Mouse (Mus musculus) spleen, adult 2 months (tissue): ENCODE data around the gene Ppm1h. TPM values are rescaled to one million over a fixed set of nuclear protein-coding genes. Genes with fewer than 3 reads are reported as not detected.
"Not testable (repeated sequence)": the region's sequence is repeated elsewhere in the genome, so short reads cannot be mapped to it uniquely, and the experiment has no call there.

Source experiments
- DNase-seq, 2 experiments: peaks; one replicate each; pipeline versions ENCODE4 v3.0.0 to v3.0.0-alpha.2; 2012 to 2021; ENCODE audit warnings: low spot score in 2 of 2, low read depth in 1 of 2
- H3K27ac ChIP-seq: fragments of 200-500 bp; 2 replicates; pipeline ENCODE4 v1.5.1; 2012; ENCODE audit warnings: low read length, inconsistent platforms; ENCODE audit not compliant: insufficient read depth
- H3K27me3 ChIP-seq: fragments of 200-500 bp; 2 replicates; pipeline ENCODE4 v1.6.1; 2012; ENCODE audit warnings: mild to moderate bottlenecking, moderate library complexity, low read length, inconsistent platforms; ENCODE audit not compliant: control insufficient read depth, insufficient read depth
- H3K36me3 ChIP-seq: fragments of 200-500 bp; 2 replicates; pipeline ENCODE4 v1.6.1; 2012; ENCODE audit warnings: mild to moderate bottlenecking, low read length, inconsistent platforms; ENCODE audit not compliant: control insufficient read depth, insufficient read depth
- H3K4me1 ChIP-seq: fragments of 200-500 bp; 2 replicates; pipeline ENCODE4 v1.6.1; 2011; ENCODE audit warnings: inconsistent platforms; ENCODE audit not compliant: control insufficient read depth, insufficient read depth, insufficient read length
- H3K4me3 ChIP-seq: fragments of 200-500 bp; 2 replicates; pipeline ENCODE4 v1.5.1; 2011; ENCODE audit warnings: mild to moderate bottlenecking, inconsistent platforms; ENCODE audit not compliant: insufficient read depth, insufficient read length; ENCODE audit errors: extremely low read depth
- CTCF ChIP-seq: fragments of 200-500 bp; IDR thresholded peaks from 2 replicates; pipeline ENCODE4 v1.5.1; 2011; ENCODE audit warnings: mild to moderate bottlenecking, inconsistent platforms; ENCODE audit not compliant: insufficient read depth, insufficient read length, insufficient replicate concordance; ENCODE audit errors: extremely low read depth
- POLR2A ChIP-seq: fragments of 200-500 bp; IDR thresholded peaks from 2 replicates; pipeline ENCODE4 v1.6.1; 2011; ENCODE audit warnings: low read depth, low read length, inconsistent platforms
- WGBS: fragments of 180-500 bp; shearing (Covaris S2); methylation state at CpG from one replicate; pipeline ENCODE4 v1.1.7; 2018; 5-methylcytosine and 5-hydroxymethylcytosine counted together
- polyA plus RNA-seq: library from polyadenylated mRNA; depleted of rRNA; stranded (reverse); fragments of >200 nt; gene quantifications from 2 replicates; pipeline ENCODE4 v1.2.3, GENCODE M21; 2012

Ppm1h gene
- polyA plus RNA-seq, 1 experiment: 9.7 TPM

DNA sequence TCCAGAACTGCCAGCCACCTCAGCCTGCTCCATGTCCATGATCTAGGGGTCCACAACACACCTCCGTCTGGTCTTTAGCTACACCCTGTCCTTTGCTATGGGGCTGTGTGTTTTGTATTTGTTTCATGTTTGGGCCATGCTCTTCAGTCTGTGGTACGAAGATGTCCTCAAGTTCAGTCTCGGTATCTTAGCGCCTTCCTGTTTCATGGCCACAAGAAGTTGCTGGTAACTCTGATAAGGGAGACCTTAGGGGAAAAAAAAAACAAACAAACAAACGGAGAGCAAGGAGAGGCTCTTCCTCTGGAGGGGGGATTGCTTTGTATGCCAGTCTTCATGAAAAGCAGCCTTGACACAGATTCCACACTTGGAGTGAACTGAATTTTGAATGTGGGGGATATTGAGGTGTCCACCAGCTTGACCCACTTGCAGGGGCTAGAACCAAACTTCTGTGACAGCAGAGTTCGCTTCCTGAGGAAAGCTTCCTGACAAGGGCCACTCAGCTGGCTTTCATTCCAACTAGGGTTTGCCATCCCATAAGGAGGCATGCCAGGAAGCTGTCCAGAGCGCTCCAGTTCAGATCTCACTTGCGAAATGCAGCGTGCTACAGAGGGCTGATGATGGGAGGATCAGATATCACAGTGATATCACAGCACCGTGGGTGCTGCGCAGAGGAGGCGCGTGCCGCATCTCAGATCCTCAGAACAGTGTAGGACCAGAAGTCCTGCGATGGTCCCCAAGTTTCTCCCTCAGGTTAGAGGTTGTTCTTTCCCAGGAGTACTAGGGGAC is 254.7 kb downstream of the Ppm1h start:
- Histone ChIP-seq H3K4me3 (no peak overlapping the region), H3K4me1 (no peaks in the 10 kb centered on the region), H3K36me3 (no peaks in the 10 kb centered on the region), H3K27me3 (no peaks in the 10 kb centered on the region), H3K27ac (no peak overlapping the region)
- TF ChIP-seq POLR2A (no peak), CTCF (no peak)
- DNase-seq: no peak
- 80% methylated on average over 15 of the region's 15 CpGs for WGBS

DNA sequence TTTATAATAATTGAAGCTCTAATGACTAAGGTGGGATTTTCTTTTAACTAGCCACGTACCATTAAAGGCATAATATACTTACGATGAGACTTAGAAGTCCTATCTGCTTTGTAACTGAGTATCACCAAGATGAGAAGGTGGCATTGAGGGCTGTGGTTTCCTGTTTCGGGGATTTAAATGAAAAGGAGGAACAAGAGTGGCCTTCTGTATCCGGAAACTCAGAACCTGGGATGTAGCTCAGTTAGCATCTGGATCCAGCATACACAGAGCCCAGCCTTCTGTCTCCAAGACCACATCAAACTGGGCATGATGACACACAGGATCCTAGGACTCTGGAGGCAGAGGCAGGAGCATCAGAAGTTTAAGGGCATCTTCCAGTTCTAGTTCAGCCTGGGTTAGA is 256.8 kb downstream of the Ppm1h start:
- DNase-seq, H3K4me3 ChIP-seq, H3K4me1 ChIP-seq, H3K27me3 ChIP-seq, H3K36me3 ChIP-seq, H3K27ac ChIP-seq: not testable (repeated sequence)
- WGBS: no CpG with 5 or more reads among the region's 4 CpGs

GRCm38 (mm10) chr10:122937380-122937779 is 258.8 kb downstream of the Ppm1h start:
- no CpG with 5 or more reads among the region's 4 CpGs for WGBS
- DNase-seq, H3K4me3 ChIP-seq, H3K27me3 ChIP-seq, H3K4me1 ChIP-seq, H3K27ac ChIP-seq, H3K36me3 ChIP-seq: not testable (repeated sequence)

DNA sequence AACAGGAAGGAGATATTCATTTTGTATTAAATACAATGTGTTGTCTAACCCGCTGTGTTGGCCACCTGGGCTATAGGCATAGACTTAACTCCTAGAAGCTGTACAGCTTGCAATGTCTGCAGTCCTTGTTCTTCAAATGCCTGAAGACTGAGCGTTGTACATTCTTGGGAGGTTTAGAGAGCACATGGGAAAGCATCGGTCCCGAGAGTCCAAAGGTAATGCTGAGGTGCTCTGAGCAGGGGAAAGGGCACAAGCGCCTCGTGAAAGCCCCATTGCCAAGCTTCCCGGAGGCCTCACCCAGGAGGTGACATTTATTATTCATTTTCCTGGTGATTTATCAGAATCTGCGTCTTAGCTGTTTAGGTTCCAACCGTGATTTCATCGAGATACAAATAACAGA is 261.0 kb downstream of the Ppm1h start:
- DNase-seq: no peak
- no peak for TF ChIP-seq CTCF
- no peak for TF ChIP-seq POLR2A
- H3K4me3 ChIP-seq: no peak overlapping the region
- no peaks in the 10 kb centered on the region for H3K27me3 ChIP-seq
- no peak overlapping the region for H3K27ac ChIP-seq
- 0 out of 2 replicates have a peak, but pooled peaks cover 1% of the 10 kb centered on the region for H3K36me3 ChIP-seq
- H3K4me1 ChIP-seq: no peaks in the 10 kb centered on the region
- WGBS: 93% methylated on average over 10 of the region's 10 CpGs

GRCm38 (mm10) chr10:122942771-122943170 is 264.2 kb downstream of the Ppm1h start:
- Histone ChIP-seq H3K36me3 (0 out of 2 replicates have a peak, but pooled peaks cover 1% of the 10 kb centered on the region), H3K4me1 (no peaks in the 10 kb centered on the region), H3K27me3 (no peaks in the 10 kb centered on the region), H3K27ac (no peak overlapping the region), H3K4me3 (no peak overlapping the region)
- TF ChIP-seq CTCF: no peak
- WGBS: 89% methylated on average over 7 of the region's 7 CpGs
- DNase-seq: no peak

DNA sequence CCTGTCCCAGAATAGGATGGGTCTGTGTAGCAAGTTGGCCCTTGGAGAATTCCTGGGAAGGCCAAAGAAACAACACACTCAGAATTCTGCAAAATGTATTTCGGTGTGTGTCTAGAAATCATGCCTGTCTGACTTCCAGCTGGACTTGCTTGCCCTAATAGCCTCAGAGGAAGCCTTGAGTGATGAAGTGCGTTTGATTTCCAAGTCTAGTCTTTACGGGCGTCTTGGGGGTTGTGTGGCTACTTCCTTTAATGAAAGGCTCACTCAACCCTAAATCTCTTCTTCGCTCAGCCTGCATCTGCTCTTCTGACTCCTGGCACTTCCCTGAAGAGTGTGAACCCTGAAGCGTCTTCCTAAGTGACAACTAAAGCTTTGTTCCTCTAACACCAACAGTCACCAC is 265.3 kb downstream of the Ppm1h start:
- 0 out of 2 replicates have a peak, but pooled peaks cover 1% of the 10 kb centered on the region for H3K36me3 ChIP-seq
- no peak overlapping the region for H3K4me3 ChIP-seq
- DNase-seq: no peak
- H3K27ac ChIP-seq: no peak overlapping the region
- H3K4me1 ChIP-seq: no peaks in the 10 kb centered on the region
- H3K27me3 ChIP-seq: no peaks in the 10 kb centered on the region
- TF ChIP-seq POLR2A (no peak), CTCF (no peak)
- 66% methylated on average over 6 of the region's 6 CpGs for WGBS

GRCm38 (mm10) chr10:122944888-122945287 is 266.3 kb downstream of the Ppm1h start:
- no peak for DNase-seq
- H3K4me3 ChIP-seq: no peak overlapping the region
- 0 out of 2 replicates have a peak, but pooled peaks cover 1% of the 10 kb centered on the region for H3K36me3 ChIP-seq
- WGBS: 47% methylated on average over 5 of the region's 5 CpGs
- no peaks in the 10 kb centered on the region for H3K27me3 ChIP-seq
- no peak overlapping the region for H3K27ac ChIP-seq
- no peaks in the 10 kb centered on the region for H3K4me1 ChIP-seq
- TF ChIP-seq POLR2A (no peak), CTCF (no peak)
